Comparison of ENCODE assay signal across 8 mouse cellular contexts in the genomic region with DNA sequence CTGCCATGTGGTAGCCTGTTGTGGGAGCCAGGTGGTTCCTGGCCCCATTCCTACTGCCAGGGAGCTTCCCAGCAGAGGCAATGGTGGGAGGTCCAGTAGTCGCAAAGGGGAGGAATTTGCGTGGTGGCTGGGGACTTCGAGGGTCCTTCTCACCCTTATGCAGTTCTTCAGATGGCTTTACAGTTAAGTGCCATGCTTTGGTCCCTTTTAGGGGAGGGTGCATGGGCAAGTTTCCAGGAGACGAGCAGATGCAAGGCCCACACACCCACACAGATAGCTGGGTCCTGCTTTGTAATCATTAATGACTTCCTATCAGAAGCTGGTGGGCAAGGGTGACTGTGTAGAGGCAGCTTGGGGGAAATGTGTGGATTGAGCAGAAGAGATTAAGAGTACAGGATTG. TPM values are rescaled to one million over a fixed set of nuclear protein-coding genes. Genes with fewer than 3 reads are reported as not detected.
DNase-seq lines count a peak whose midpoint lies in the region; ATAC-seq lines count a peak whose summit lies in the region.

No protein-coding gene starts in this region.

- ATAC-seq in embryonic facial prominence, embryonic 12.5 days (ENCODE audit: insufficient number of reproducible peaks, insufficient read depth, low FRiP score, low TSS enrichment): no peak

- H3K27me3 ChIP-seq in embryonic facial prominence, embryonic 12.5 days: no peaks in the 10 kb centered on the region
- no peaks in the 10 kb centered on the region for H3K27me3 ChIP-seq in limb, embryonic 10.5 days (ENCODE audit: low read depth, poor library complexity, severe bottlenecking)

- peak overlapping the region; percentile 61 for H3K4me2 ChIP-seq in embryonic facial prominence, embryonic 12.5 days (replicated peaks)

- H3K9ac ChIP-seq in embryonic facial prominence, embryonic 12.5 days: peak overlapping the region; percentile 96; the same call in 1 of the 2 replicates

- H3K27ac ChIP-seq in embryonic facial prominence, embryonic 12.5 days: 0 out of 2 replicates have a peak overlapping the region, but pooled peaks have one; percentile 92
- H3K27ac ChIP-seq in limb, embryonic 10.5 days: peak overlapping the region; percentile 98

- 38% methylated on average over 4 of the region's 4 CpGs for WGBS in embryonic facial prominence, embryonic 12.5 days
- WGBS in limb, embryonic 10.5 days: 31% methylated on average over 4 of the region's 4 CpGs

- H3K4me3 ChIP-seq in embryonic facial prominence, embryonic 12.5 days: peak overlapping the region; percentile 83
- H3K4me3 ChIP-seq in limb, embryonic 10.5 days: peak overlapping the region; percentile 93

- H3K9me3 ChIP-seq in embryonic facial prominence, embryonic 12.5 days: no peaks in the 10 kb centered on the region
- H3K9me3 ChIP-seq in limb, embryonic 10.5 days (replicated peaks): no peaks in the 10 kb centered on the region

- H3K4me1 ChIP-seq in embryonic facial prominence, embryonic 12.5 days: peaks cover 27% of the 10 kb centered on the region
- peaks cover 47% of the 10 kb centered on the region for H3K4me1 ChIP-seq in limb, embryonic 10.5 days

- DNase-seq in cerebellum, adult 8-10 months: peak; percentile 40
- DNase-seq in cerebellum, postnatal 4 days (ENCODE audit: low spot score in 2 of 2): no peak
- DNase-seq in layer of hippocampus, adult 11-12 months (ENCODE audit: low spot score): peak; percentile 18
- no peak for DNase-seq in layer of hippocampus, postnatal 36 days
- no peak for DNase-seq in limb, embryonic 10.5 days (ENCODE audit: low spot score)
- no peak for DNase-seq in gastrocnemius, adult 8-10 months (ENCODE audit: low spot score in 2 of 2)
- DNase-seq in layer of hippocampus, adult 18-20 months (ENCODE audit: low spot score in 2 of 2): no peak

- peaks cover 37% of the 10 kb centered on the region for H3K36me3 ChIP-seq in embryonic facial prominence, embryonic 12.5 days
- peaks cover 49% of the 10 kb centered on the region for H3K36me3 ChIP-seq in limb, embryonic 10.5 days

RNA-seq across cellular contexts. Expression of gene Lrfn4, which starts 1.1 kb away (rescaled TPM):
- total RNA-seq in layer of hippocampus, postnatal 36 days (2021): 10 to 100 TPM; 35.0 to 35.3 TPM
- polyA plus RNA-seq in embryonic facial prominence, embryonic 12.5 days (2016; fragmentation: Nextera tagmentation; extraction: Ambion mirVana): 15.1 and 16.3 TPM in 2 replicates
- 7.8 and 8.0 TPM in 2 replicates for polyA plus RNA-seq in limb, embryonic 10.5 days (2016; fragmentation: Nextera tagmentation; extraction: Ambion mirVana)
- total RNA-seq in gastrocnemius, adult 8-10 months (2022): 1 to 10 TPM in 2 of 4 experiments, under 1 TPM in 2; 0.46 to 6.3 (median 1.1) TPM
- 10 to 100 TPM; 35.2 to 35.6 TPM for total RNA-seq in layer of hippocampus, adult 18-20 months (2021)

RNA-seq across cellular contexts. Expression of gene Rce1, which starts 8.9 kb away (rescaled TPM):
- total RNA-seq in layer of hippocampus, postnatal 36 days (2021): 10 to 100 TPM; 23.9 to 26.0 TPM
- 64.6 and 67.9 TPM in 2 replicates for polyA plus RNA-seq in embryonic facial prominence, embryonic 12.5 days (2016; fragmentation: Nextera tagmentation; extraction: Ambion mirVana)
- polyA plus RNA-seq in limb, embryonic 10.5 days (2016; fragmentation: Nextera tagmentation; extraction: Ambion mirVana): 85.7 and 90.4 TPM in 2 replicates
- total RNA-seq in gastrocnemius, adult 8-10 months (2022): 1 to 10 TPM; 3.2 to 7.5 (median 4.0) TPM
- total RNA-seq in layer of hippocampus, adult 18-20 months (2021): 10 to 100 TPM; 23.1 to 28.3 TPM

Comparison
In these comparisons a context has a peak if more than half of its experiments do, and no peak if none do; other contexts are left out.
1. DNase-seq: peak in cerebellum, adult 8-10 months (single experiment) and layer of hippocampus, adult 11-12 months (single experiment); none in cerebellum, postnatal 4 days (0 of 2), layer of hippocampus, postnatal 36 days (0 of 2), limb, embryonic 10.5 days (single experiment), gastrocnemius, adult 8-10 months (0 of 2) and layer of hippocampus, adult 18-20 months (0 of 2).
2. RNA of gene Lrfn4, which starts 1.1 kb away (total RNA-seq): 35.2 to 35.6 TPM in layer of hippocampus, adult 18-20 months and 35.0 to 35.3 TPM in layer of hippocampus, postnatal 36 days; 0.46 to 6.3 TPM in gastrocnemius, adult 8-10 months; every median in the first group is over 4 times any median in the second.